ENCODE assay signal across 7 mouse cellular contexts in genomic region chrY:89126246-89126645, GRCm38 (mm10).
A peak's percentile ranks its signal among the peaks of the same experiment; 100 is the strongest.
DNase-seq lines count a peak whose midpoint lies in the region.
"Not testable (repeated sequence)": the region's sequence is repeated elsewhere in the genome, so short reads cannot be mapped to it uniquely, and the experiment has no call there.

No protein-coding gene starts in this region.

- DNase-seq in cerebellum, adult 11 months, result peak; percentile 3
- peak; percentile 11 for DNase-seq in frontal cortex, postnatal 36 days (ENCODE audit: low spot score in 2 of 2)
- DNase-seq in heart, postnatal 36 days, result peak; percentile 0 to 2
- DNase-seq in layer of hippocampus, adult 18-20 months (ENCODE audit: low spot score in 2 of 2), result peak; percentile 1 to 2
- peak; percentile 3 to 6 for DNase-seq in left cerebral cortex, postnatal 36 days (ENCODE audit: low spot score in 2 of 2)
- DNase-seq in right cerebral cortex, adult 18-20 months, result peak; percentile 0
- DNase-seq in thymus, adult 18-20 months, result peak; percentile 0 to 2

- intact Hi-C loops in heart, postnatal 36 days (cut with DNase I); left cerebral cortex, postnatal 36 days (cut with DNase I): not testable (repeated sequence)

Comparison
In these comparisons a context has a peak if more than half of its experiments do, and no peak if none do; other contexts are left out.
1. Peak in every context shown above with its lines: DNase-seq.